Mouse (Mus musculus): ENCODE data around the gene Gm49510. TPM values are rescaled to one million over a fixed set of nuclear protein-coding genes. Genes with fewer than 3 reads are reported as not detected.
"Not testable (repeated sequence)": the region's sequence is repeated elsewhere in the genome, so short reads cannot be mapped to it uniquely, and the experiment has no call there.

Gene Gm49510
- polyA plus RNA-seq, 1 experiment from 2014 or later: not detected

DNA sequence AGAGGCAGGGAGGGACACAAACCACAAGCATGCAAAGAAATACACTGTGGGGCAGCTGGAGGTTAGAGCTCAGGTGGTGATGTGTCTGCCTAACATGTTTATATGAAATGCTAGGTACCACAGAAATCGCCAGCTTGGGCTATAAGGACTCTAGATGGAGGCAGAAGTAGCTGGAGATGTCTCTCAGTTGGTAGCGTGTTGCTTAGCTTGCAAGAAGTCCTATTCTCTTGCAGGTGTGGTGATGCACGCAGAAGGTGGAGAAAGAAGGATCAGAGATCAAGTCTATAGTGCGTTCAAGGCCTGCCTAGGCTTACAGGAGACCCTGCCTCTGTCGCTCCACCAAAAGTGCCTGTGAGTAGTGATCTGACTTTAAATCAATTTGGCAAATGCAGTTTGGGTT is 23.9 kb upstream of the Gm49510 start:
- no peaks in the 10 kb centered on the region for H3K9me3 ChIP-seq (replicated peaks; ENCODE audit: control insufficient read depth, low read length)
- H3K4me1 ChIP-seq (ENCODE audit: control insufficient read depth, insufficient read depth, low read length): peaks cover 14% of the 10 kb centered on the region
- H3K27me3 ChIP-seq (replicated peaks; ENCODE audit: control insufficient read depth, insufficient read depth, low read length): no peaks in the 10 kb centered on the region
- 86% methylated on average over 5 of the region's 5 CpGs for WGBS
- peaks cover 6% of the 10 kb centered on the region; the same call in 1 of the 2 replicates for H3K36me3 ChIP-seq (ENCODE audit: control insufficient read depth, insufficient read depth, low read length)
- H3K9ac ChIP-seq (ENCODE audit: low read length): no peak overlapping the region
- peak overlapping the region; percentile 88 for H3K4me2 ChIP-seq (ENCODE audit: low read length)
- ATAC-seq (no peak), DNase-seq (ENCODE audit: low spot score) (no peak)
- no peak overlapping the region for H3K4me3 ChIP-seq (ENCODE audit: low read depth, low read length)
- peak overlapping the region; percentile 97 for H3K27ac ChIP-seq (ENCODE audit: low read depth, low read length)

DNA sequence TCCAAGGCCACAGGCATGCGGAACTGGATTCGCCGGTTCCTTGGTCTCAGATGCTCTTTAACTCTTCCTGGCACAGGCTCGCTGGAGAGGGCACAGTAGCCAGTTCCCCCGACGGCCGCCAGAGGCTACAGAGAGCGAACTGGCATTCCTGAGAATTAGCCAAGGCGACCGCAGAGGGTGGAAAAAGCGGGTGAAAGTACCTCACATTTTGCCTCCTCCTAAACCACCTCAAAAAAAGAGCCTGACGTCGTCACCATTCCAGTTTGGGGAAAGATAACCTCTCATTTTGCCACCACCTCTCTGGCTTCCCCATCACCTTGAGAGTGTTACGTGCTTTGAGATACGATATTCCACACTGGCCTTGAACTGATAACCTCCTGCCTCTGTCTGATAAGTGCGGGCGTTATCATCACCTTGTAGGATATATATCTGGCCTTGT is 23.2 kb upstream of the Gm49510 start:
- DNase-seq (ENCODE audit: low spot score) (peak; percentile 86), ATAC-seq (0 out of 2 replicates have a peak, but pooled peaks have one; percentile 18)
- Histone ChIP-seq H3K4me1 (ENCODE audit: control insufficient read depth, insufficient read depth, low read length) (peaks cover 14% of the 10 kb centered on the region), H3K27me3 (replicated peaks; ENCODE audit: control insufficient read depth, insufficient read depth, low read length) (no peaks in the 10 kb centered on the region), H3K4me3 (ENCODE audit: low read depth, low read length) (peak overlapping the region; percentile 74), H3K4me2 (ENCODE audit: low read length) (peak overlapping the region; percentile 88), H3K9me3 (replicated peaks; ENCODE audit: control insufficient read depth, low read length) (no peaks in the 10 kb centered on the region), H3K36me3 (ENCODE audit: control insufficient read depth, insufficient read depth, low read length) (peaks cover 10% of the 10 kb centered on the region), H3K27ac (ENCODE audit: low read depth, low read length) (peak overlapping the region; percentile 97), H3K9ac (ENCODE audit: low read length) (peak overlapping the region; percentile 82)
- 5% methylated on average over 17 of the region's 17 CpGs for WGBS

DNA sequence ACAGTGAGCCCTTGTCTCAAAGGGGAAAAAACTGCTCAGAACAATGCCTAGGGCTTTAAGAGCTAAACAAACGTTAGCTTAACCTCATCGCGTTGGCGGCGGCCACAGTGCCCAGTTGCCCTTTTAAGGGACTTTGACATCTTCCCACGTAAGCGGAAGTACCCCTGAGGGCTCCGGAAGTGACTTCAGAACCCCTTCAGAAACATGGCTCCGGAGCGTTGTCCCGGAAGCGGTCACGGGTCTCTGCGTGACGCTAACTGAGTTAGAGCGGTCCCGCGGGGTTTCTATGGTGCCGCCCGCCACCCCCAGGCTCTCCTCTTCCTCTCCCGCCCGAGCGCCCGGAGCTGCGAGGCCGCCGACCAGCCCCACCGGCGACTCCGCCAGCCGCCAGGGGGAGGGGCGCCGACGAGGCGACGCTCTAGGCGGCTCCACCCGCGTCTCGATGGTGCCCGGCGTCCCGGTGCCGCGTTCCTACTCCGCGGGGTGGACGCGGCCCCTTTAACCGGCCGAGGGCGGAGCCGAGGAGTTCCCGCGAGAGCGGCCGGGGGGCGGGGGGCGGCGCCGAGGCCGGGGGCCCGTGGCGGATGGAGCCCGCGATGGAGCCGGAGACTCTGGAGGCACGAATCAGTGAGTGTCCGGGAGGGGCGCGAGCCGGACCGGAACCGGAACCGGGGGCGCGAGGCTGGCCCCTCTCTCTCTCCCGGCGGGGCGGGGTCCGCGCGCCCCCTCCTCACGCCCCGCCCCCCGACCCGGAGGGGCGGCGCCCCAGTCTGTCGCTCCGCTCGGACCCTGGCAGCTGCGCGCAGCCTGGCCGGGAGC is 22.3 kb upstream of the Gm49510 start, which contains the start of gene Gga1:
Gga1 (plus strand) TSS at position 200 of the 819 bp plus-strand sequence.
- peaks cover 14% of the 10 kb centered on the region for H3K4me1 ChIP-seq (ENCODE audit: control insufficient read depth, insufficient read depth, low read length)
- peak within 1 kb of the TSS; percentile 82 for H3K9ac ChIP-seq (ENCODE audit: low read length)
- ATAC-seq (peak; percentile 92), DNase-seq (ENCODE audit: low spot score) (peak; percentile 99)
- H3K4me2 ChIP-seq (ENCODE audit: low read length): peak within 1 kb of the TSS; percentile 88
- no peaks in the 10 kb centered on the region for H3K9me3 ChIP-seq (replicated peaks; ENCODE audit: control insufficient read depth, low read length)
- under 1% methylated on average over 52 of the region's 95 CpGs for WGBS
- peaks cover 18% of the 10 kb centered on the region for H3K36me3 ChIP-seq (ENCODE audit: control insufficient read depth, insufficient read depth, low read length)
- H3K27me3 ChIP-seq (replicated peaks; ENCODE audit: control insufficient read depth, insufficient read depth, low read length): no peaks in the 10 kb centered on the region
- H3K4me3 ChIP-seq (ENCODE audit: low read depth, low read length): peak within 1 kb of the TSS; percentile 74
- peak within 1 kb of the TSS; percentile 97 for H3K27ac ChIP-seq (ENCODE audit: low read depth, low read length)

DNA sequence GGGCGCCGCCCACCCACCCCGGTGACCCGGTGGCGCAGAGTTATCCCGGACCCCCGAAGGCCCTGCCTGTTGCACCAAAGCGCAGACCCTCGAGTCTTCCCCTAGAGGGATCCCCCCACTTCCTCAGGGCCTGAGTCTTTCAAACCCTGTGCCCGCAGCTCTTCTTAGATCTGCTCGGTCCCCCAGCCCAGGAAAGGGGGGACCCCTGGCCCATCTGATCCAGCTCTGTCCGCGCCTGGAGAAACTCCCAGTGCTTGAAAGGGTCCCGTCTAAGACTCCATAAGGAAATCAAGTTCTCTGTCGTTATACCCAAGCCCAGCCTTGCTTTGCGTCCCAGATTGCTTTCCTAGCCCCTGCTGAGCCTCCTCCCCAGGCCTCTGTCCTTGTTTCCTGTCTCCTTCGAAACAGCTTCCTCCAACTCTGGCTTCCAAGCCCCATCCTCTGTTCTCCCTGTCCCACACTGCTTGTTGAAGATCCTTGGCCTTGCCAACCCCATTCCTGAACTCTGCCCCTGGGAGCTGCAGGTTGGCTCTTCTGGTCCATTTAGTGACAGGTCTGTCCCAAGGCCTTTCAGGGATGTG is 21.6 kb upstream of the Gm49510 start:
- ATAC-seq: no peak
- WGBS: under 1% methylated on average over 16 of the region's 17 CpGs
- no peaks in the 10 kb centered on the region for H3K9me3 ChIP-seq (replicated peaks; ENCODE audit: control insufficient read depth, low read length)

DNA sequence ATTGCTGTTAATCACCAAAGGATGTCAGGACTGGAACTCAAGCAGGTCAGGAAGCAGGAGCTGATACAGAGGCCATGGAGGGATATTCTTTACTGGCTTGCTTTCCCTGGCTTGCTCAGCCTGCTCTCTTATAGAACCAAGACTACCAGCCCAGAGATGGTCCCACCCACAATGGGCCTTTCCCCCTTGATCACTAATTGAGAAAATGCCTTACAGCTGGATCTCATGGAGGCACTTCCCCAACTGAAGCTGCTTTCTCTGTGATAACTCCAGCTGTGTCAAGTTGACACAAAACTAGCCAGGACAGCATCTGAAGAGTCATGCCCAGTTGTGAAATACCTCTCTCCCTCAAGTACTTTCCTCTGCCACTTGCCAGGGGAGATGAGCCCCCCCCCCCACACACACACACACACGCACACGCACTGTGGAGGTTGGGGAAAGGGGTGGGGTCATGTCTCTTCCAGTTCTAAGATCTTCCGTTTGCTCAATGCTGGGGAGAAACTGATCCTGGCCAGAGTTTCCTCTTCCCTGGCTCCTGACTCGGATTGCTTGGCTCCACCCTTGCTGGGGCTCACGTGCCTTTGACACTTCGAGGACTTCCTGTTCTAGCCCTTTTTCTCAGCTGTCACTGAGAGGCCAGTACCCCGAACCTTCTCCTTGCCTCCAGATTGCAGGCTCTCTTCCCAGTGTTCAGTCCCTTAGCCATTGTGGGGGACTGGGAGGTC is 20.5 kb upstream of the Gm49510 start:
- H3K4me1 ChIP-seq (ENCODE audit: control insufficient read depth, insufficient read depth, low read length): peaks cover 13% of the 10 kb centered on the region
- not testable (repeated sequence) for DNase-seq (ENCODE audit: low spot score); H3K4me3 ChIP-seq (ENCODE audit: low read depth, low read length); ATAC-seq; H3K4me2 ChIP-seq (ENCODE audit: low read length); H3K27me3 ChIP-seq (replicated peaks; ENCODE audit: control insufficient read depth, insufficient read depth, low read length); H3K9ac ChIP-seq (ENCODE audit: low read length); H3K27ac ChIP-seq (ENCODE audit: low read depth, low read length); H3K9me3 ChIP-seq (replicated peaks; ENCODE audit: control insufficient read depth, low read length)
- WGBS: 76% methylated on average over 7 of the region's 7 CpGs
- peaks cover 34% of the 10 kb centered on the region for H3K36me3 ChIP-seq (ENCODE audit: control insufficient read depth, insufficient read depth, low read length)

More for the DNA sequence above, 21.6 kb upstream of the Gm49510 start:
- H3K4me1 ChIP-seq (ENCODE audit: control insufficient read depth, insufficient read depth, low read length): peaks cover 14% of the 10 kb centered on the region
- H3K36me3 ChIP-seq (ENCODE audit: control insufficient read depth, insufficient read depth, low read length): peaks cover 23% of the 10 kb centered on the region
- H3K27me3 ChIP-seq (replicated peaks; ENCODE audit: control insufficient read depth, insufficient read depth, low read length): no peaks in the 10 kb centered on the region
- H3K27ac ChIP-seq (ENCODE audit: low read depth, low read length): peak overlapping the region; percentile 97
- peak overlapping the region; percentile 82 for H3K9ac ChIP-seq (ENCODE audit: low read length)
- H3K4me3 ChIP-seq (ENCODE audit: low read depth, low read length): peak overlapping the region; percentile 74
- no peak for DNase-seq (ENCODE audit: low spot score)
- H3K4me2 ChIP-seq (ENCODE audit: low read length): peak overlapping the region; percentile 88

DNA sequence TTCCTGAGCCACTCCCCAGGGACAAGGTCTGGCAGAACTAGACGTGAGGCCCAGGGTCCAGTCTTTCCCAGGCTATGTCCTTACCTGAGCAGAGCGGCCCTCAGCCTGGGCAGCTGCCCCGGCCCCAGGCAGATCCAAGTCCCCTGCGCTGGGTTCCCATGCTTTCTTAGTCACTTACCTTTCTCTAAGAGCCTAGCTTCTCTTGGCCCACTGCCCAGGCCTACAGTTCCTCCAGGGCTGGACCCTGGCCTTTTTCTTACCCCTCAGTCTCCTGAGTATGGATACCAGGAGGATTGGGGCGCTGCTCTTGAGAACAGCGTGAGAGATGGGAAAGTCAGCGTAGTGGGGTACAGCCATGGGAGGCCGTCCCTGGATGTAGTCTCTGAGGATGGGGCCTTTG is 19.0 kb upstream of the Gm49510 start:
- peaks cover 45% of the 10 kb centered on the region for H3K36me3 ChIP-seq (ENCODE audit: control insufficient read depth, insufficient read depth, low read length)
- H3K27me3 ChIP-seq (replicated peaks; ENCODE audit: control insufficient read depth, insufficient read depth, low read length): no peaks in the 10 kb centered on the region

DNA sequence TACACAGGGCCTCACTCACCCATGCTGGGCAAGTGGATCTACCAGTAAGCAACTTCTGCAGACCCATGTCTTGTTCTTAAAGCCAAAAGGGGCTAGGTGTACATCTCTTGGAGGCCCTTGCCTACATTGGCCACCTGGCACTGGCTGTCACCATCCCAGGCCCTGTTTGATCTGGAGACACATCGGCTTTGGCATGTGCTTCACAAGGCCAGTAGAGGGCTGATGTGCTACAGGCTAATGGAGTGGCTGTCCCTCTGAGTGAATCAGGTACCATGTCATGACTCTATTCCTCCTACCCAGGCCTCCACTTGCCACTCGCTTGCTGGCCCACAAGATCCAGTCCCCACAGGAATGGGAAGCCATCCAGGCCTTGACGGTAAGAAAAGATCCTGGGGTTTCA is 17.6 kb upstream of the Gm49510 start:
- Histone ChIP-seq H3K4me3 (ENCODE audit: low read depth, low read length) (no peak overlapping the region), H3K4me1 (ENCODE audit: control insufficient read depth, insufficient read depth, low read length) (peaks cover 5% of the 10 kb centered on the region), H3K27ac (ENCODE audit: low read depth, low read length) (no peak overlapping the region), H3K4me2 (ENCODE audit: low read length) (no peak overlapping the region), H3K27me3 (replicated peaks; ENCODE audit: control insufficient read depth, insufficient read depth, low read length) (no peaks in the 10 kb centered on the region), H3K9me3 (replicated peaks; ENCODE audit: control insufficient read depth, low read length) (no peaks in the 10 kb centered on the region), H3K9ac (ENCODE audit: low read length) (no peak overlapping the region), H3K36me3 (ENCODE audit: control insufficient read depth, insufficient read depth, low read length) (peaks cover 59% of the 10 kb centered on the region)
- ATAC-seq (no peak), DNase-seq (ENCODE audit: low spot score) (no peak)
- WGBS: 89% methylated on average over 3 of the region's 3 CpGs

More for the DNA sequence above, 19.0 kb upstream of the Gm49510 start:
- no peak overlapping the region for H3K9ac ChIP-seq (ENCODE audit: low read length)
- ATAC-seq (no peak), DNase-seq (ENCODE audit: low spot score) (no peak)
- H3K4me3 ChIP-seq (ENCODE audit: low read depth, low read length): no peak overlapping the region
- H3K4me1 ChIP-seq (ENCODE audit: control insufficient read depth, insufficient read depth, low read length): peaks cover 10% of the 10 kb centered on the region
- no peak overlapping the region for H3K27ac ChIP-seq (ENCODE audit: low read depth, low read length)
- H3K9me3 ChIP-seq (replicated peaks; ENCODE audit: control insufficient read depth, low read length): no peaks in the 10 kb centered on the region
- no peak overlapping the region for H3K4me2 ChIP-seq (ENCODE audit: low read length)
- 95% methylated on average over 8 of the region's 8 CpGs for WGBS

DNA sequence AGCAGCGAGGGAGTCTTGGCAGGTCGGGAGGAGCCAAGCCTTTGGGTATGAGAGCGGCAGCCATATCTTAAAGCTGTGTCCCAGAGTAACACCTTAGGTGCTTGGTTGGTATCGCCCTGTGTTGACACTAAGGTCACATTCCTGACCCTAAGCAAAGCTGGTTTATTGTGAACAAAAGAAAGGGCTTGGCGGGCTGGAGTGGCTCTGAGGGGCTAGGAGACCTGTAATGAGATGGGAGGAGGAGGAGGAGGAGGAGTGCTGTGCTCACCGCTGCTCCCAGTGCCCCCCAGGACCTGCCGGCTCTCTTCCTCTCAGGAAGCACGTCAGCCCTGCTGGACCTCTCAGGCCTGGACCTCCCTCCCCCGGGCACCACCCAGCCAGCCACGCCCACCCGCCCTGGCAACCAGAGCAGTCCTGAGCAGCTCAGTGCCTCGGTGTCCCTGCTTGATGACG is 10.0 kb upstream of the Gm49510 start:
- no peaks in the 10 kb centered on the region for H3K9me3 ChIP-seq (replicated peaks; ENCODE audit: control insufficient read depth, low read length)
- 22% methylated on average over 13 of the region's 13 CpGs for WGBS
- peaks cover 89% of the 10 kb centered on the region for H3K36me3 ChIP-seq (ENCODE audit: control insufficient read depth, insufficient read depth, low read length)
- no peak overlapping the region for H3K9ac ChIP-seq (ENCODE audit: low read length)
- H3K4me1 ChIP-seq (ENCODE audit: control insufficient read depth, insufficient read depth, low read length): no peaks in the 10 kb centered on the region
- no peak for DNase-seq (ENCODE audit: low spot score)
- H3K4me3 ChIP-seq (ENCODE audit: low read depth, low read length): no peak overlapping the region
- no peak overlapping the region for H3K27ac ChIP-seq (ENCODE audit: low read depth, low read length)
- H3K4me2 ChIP-seq (ENCODE audit: low read length): no peak overlapping the region
- no peak for ATAC-seq
- no peaks in the 10 kb centered on the region for H3K27me3 ChIP-seq (replicated peaks; ENCODE audit: control insufficient read depth, insufficient read depth, low read length)
